9 mouse cellular contexts compared by ENCODE assay signal in the genomic region with DNA sequence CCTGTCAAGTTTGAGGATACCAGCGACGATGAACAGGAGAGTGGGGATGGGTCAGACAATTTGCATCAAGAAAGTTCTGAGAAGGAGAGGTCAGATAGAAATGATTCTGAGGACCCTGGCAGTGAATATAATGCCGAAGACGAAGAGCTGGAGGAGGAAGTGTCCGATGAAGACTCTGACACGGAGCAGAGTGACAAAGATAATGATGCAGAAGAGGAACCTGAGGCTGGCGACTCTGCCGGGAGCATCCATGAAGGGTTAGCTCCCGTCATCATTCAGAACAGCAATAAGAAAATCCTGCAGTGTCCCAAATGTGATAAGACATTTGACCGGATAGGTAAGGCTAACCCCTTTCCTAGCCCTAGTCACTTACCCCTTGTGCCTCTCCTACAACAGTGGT. TPM values are rescaled to one million over a fixed set of nuclear protein-coding genes. Genes with fewer than 3 reads are reported as not detected.
DNase-seq lines count a peak whose midpoint lies in the region; ATAC-seq lines count a peak whose summit lies in the region.
"Had no signal": no experiment of that assay in that cellular context is flagged by ENCODE, and none has a peak within 500 bp of the region (broad histone marks: within the 10 kb centered on the region; RNA-seq: fewer than 3 reads in every experiment).

No protein-coding gene starts in this region.

- no peaks in the 10 kb centered on the region for H3K27me3 ChIP-seq in heart, embryonic 11.5 days (ENCODE audit: control insufficient read depth, insufficient read depth, low read length)
- no peaks in the 10 kb centered on the region for H3K27me3 ChIP-seq in hindbrain, embryonic 15.5 days
- no peaks in the 10 kb centered on the region for H3K27me3 ChIP-seq in midbrain, embryonic 14.5 days (ENCODE audit: control insufficient read depth, insufficient read depth, low read length)

- H3K9me3 ChIP-seq in heart, embryonic 11.5 days (replicated peaks; ENCODE audit: control insufficient read depth, low read length), result no peaks in the 10 kb centered on the region
- H3K9me3 ChIP-seq in hindbrain, embryonic 15.5 days, result no peaks in the 10 kb centered on the region
- no peaks in the 10 kb centered on the region for H3K9me3 ChIP-seq in midbrain, embryonic 14.5 days (ENCODE audit: control insufficient read depth, low read length)

- no peak for DNase-seq in heart, adult 8-10 months (ENCODE audit: low spot score)
- DNase-seq in MEL-GATA-1-ER (ENCODE audit: extremely low read depth, low read depth), result peak; percentile 46
- no peak for DNase-seq in midbrain, embryonic 14.5 days
- DNase-seq in spleen, adult 18-20 months, result no peak
- no peak for DNase-seq in adrenal gland, postnatal 10 days
- no peak for DNase-seq in lung, postnatal 14 days

- H3K27ac ChIP-seq in heart, embryonic 11.5 days (ENCODE audit: low read depth, low read length), result no peak overlapping the region
- H3K27ac ChIP-seq in hindbrain, embryonic 15.5 days (replicated peaks), result no peak overlapping the region
- H3K27ac ChIP-seq in midbrain, embryonic 14.5 days (replicated peaks; ENCODE audit: low read depth, low read length), result no peak overlapping the region
- H3K27ac ChIP-seq: macrophage had no signal

- H3K4me1 ChIP-seq in heart, embryonic 11.5 days (ENCODE audit: control insufficient read depth, insufficient read depth, low read length), result peaks cover 23% of the 10 kb centered on the region
- H3K4me1 ChIP-seq in hindbrain, embryonic 15.5 days (replicated peaks), result peaks cover 45% of the 10 kb centered on the region
- H3K4me1 ChIP-seq in midbrain, embryonic 14.5 days (ENCODE audit: control insufficient read depth, insufficient read depth, low read length), result peaks cover 37% of the 10 kb centered on the region

- peak overlapping the region; percentile 89 for H3K4me2 ChIP-seq in heart, embryonic 11.5 days
- peak overlapping the region; percentile 69 for H3K4me2 ChIP-seq in hindbrain, embryonic 15.5 days
- peak overlapping the region; percentile 71 for H3K4me2 ChIP-seq in midbrain, embryonic 14.5 days (ENCODE audit: low read length)

- peaks cover under 1% of the 10 kb centered on the region; the same call in 1 of the 2 replicates for H3K36me3 ChIP-seq in heart, embryonic 11.5 days (ENCODE audit: control insufficient read depth, insufficient read depth, low read length)
- H3K36me3 ChIP-seq in hindbrain, embryonic 15.5 days, result peaks cover under 1% of the 10 kb centered on the region; the same call in 1 of the 2 replicates
- H3K36me3 ChIP-seq in midbrain, embryonic 14.5 days (ENCODE audit: control insufficient read depth, insufficient read depth, low read length), result peaks cover under 1% of the 10 kb centered on the region

- H3K4me3 ChIP-seq in heart, embryonic 11.5 days (ENCODE audit: low read depth, low read length), result peak overlapping the region; percentile 89
- peak overlapping the region; percentile 70 for H3K4me3 ChIP-seq in hindbrain, embryonic 15.5 days
- peak overlapping the region; percentile 85 for H3K4me3 ChIP-seq in midbrain, embryonic 14.5 days (replicated peaks; ENCODE audit: low read depth, low read length)

- ATAC-seq in heart, embryonic 11.5 days (replicated peaks; ENCODE audit: insufficient number of reproducible peaks, low FRiP score, low TSS enrichment), result no peak
- no peak for ATAC-seq in hindbrain, embryonic 15.5 days (ENCODE audit: low FRiP score, low read depth)
- no peak for ATAC-seq in midbrain, embryonic 14.5 days (ENCODE audit: low FRiP score, low TSS enrichment)

- 30% methylated on average over 10 of the region's 10 CpGs for WGBS in heart, embryonic 11.5 days (ENCODE audit: insufficient replicate concordance)
- 40% methylated on average over 10 of the region's 10 CpGs for WGBS in hindbrain, embryonic 15.5 days
- 55% methylated on average over 10 of the region's 10 CpGs for WGBS in midbrain, embryonic 14.5 days

- H3K9ac ChIP-seq in heart, embryonic 11.5 days (ENCODE audit: low read depth, low read length), result peak overlapping the region; percentile 46; the same call in 1 of the 2 replicates
- peak overlapping the region; percentile 93; the same call in 1 of the 2 replicates for H3K9ac ChIP-seq in hindbrain, embryonic 15.5 days
- H3K9ac ChIP-seq in midbrain, embryonic 14.5 days (replicated peaks; ENCODE audit: low read length), result peak overlapping the region; percentile 9; the same call in 1 of the 2 replicates

RNA-seq across cellular contexts. Expression of a gene that starts 1.8 kb away (rescaled TPM):
- 8.9 and 12.1 TPM in 2 replicates for polyA plus RNA-seq in heart, embryonic 11.5 days (2014; fragmentation: Nextera tagmentation; extraction: Ambion mirVana)
- total RNA-seq in heart, adult 8-10 months (2022), result 10 to 100 TPM; 19.7 to 25.4 (median 21.6) TPM
- polyA plus RNA-seq in hindbrain, embryonic 15.5 days (2015; fragmentation: Nextera tagmentation; extraction: Ambion mirVana), result 13.6 and 15.1 TPM in 2 replicates
- polyA plus RNA-seq in midbrain, embryonic 14.5 days (2014; fragmentation: Nextera tagmentation; extraction: Ambion mirVana), result 27.2 and 35.9 TPM in 2 replicates
- total RNA-seq in adrenal gland, postnatal 10 days (2021), result 10 to 100 TPM; 31.5 to 32.3 TPM

RNA-seq across cellular contexts. Expression of a gene that starts 30.6 kb away (rescaled TPM):
- polyA plus RNA-seq in heart, embryonic 11.5 days (2014; fragmentation: Nextera tagmentation; extraction: Ambion mirVana), result 16.1 and 18.3 TPM in 2 replicates
- total RNA-seq in heart, adult 8-10 months (2022), result under 1 TPM; 0.12 to 0.72 (median 0.31) TPM
- 3.1 and 4.4 TPM in 2 replicates for polyA plus RNA-seq in hindbrain, embryonic 15.5 days (2015; fragmentation: Nextera tagmentation; extraction: Ambion mirVana)
- polyA plus RNA-seq in midbrain, embryonic 14.5 days (2014; fragmentation: Nextera tagmentation; extraction: Ambion mirVana), result 2.6 and 6.1 TPM in 2 replicates
- total RNA-seq in adrenal gland, postnatal 10 days (2021), result 10 to 100 TPM in 1 of 2 experiments, 1 to 10 TPM in 1; 7.7 to 10.8 TPM

RNA-seq across cellular contexts. Expression of a gene that starts 47.0 kb away (rescaled TPM):
- 0.07 and 0.17 TPM in 2 replicates for polyA plus RNA-seq in heart, embryonic 11.5 days (2014; fragmentation: Nextera tagmentation; extraction: Ambion mirVana)
- total RNA-seq in heart, adult 8-10 months (2022), result 1 to 10 TPM in 1 of 4 experiments, under 1 TPM in 3; 0.22 to 1.1 (median 0.62) TPM
- 1.4 and 1.5 TPM in 2 replicates for polyA plus RNA-seq in hindbrain, embryonic 15.5 days (2015; fragmentation: Nextera tagmentation; extraction: Ambion mirVana)
- polyA plus RNA-seq in midbrain, embryonic 14.5 days (2014; fragmentation: Nextera tagmentation; extraction: Ambion mirVana), result 2.0 and 3.0 TPM in 2 replicates
- total RNA-seq in adrenal gland, postnatal 10 days (2021), result under 1 TPM in 1 of 2 experiments, not detected in 1; 0.18 TPM
- polyA plus RNA-seq: macrophage had no signal

Comparison
In these comparisons a context has a peak if more than half of its experiments do, and no peak if none do; other contexts are left out.
1. H3K9ac ChIP-seq: peak in every context shown above with its lines; median percentile 93 in hindbrain, embryonic 15.5 days; 46 in heart, embryonic 11.5 days; 9 in midbrain, embryonic 14.5 days.